Mouse (Mus musculus): ENCODE data around the gene Fh1. TPM values are rescaled to one million over a fixed set of nuclear protein-coding genes. Genes with fewer than 3 reads are reported as not detected.

Fh1 gene
- 26.9 and 122 TPM in 2 replicates for polyA plus RNA-seq (2012; rRNA removed; ENCODE audit: low replicate concordance)

GRCm38 (mm10) chr1:175625257-175625879, at the start of gene Fh1:
Gene Fh1, minus strand, starts transcription at chr1:175625635.

GRCm38 (mm10) chr1:175619814-175620431, 5.5 kb downstream of the Fh1 start, which contains the start of gene Kmo:
Gene Kmo, plus strand, starts transcription at chr1:175620381.

Other genes starting within 250 kb of the Fh1 start
- gene Rgs7, start 133.1 kb downstream of the Fh1 start, polyA plus RNA-seq (2012; rRNA removed; ENCODE audit: low replicate concordance), result 2.4 and 4.4 TPM in 2 replicates
- gene Kmo, start 5.3 kb downstream of the Fh1 start, polyA plus RNA-seq (2012; rRNA removed; ENCODE audit: low replicate concordance), result 4.1 and 6.1 TPM in 2 replicates
- 16.2 and 22.8 TPM in 2 replicates for gene Opn3, start 67.1 kb upstream of the Fh1 start, polyA plus RNA-seq (2012; rRNA removed; ENCODE audit: low replicate concordance)
- gene Chml, start 67.3 kb upstream of the Fh1 start, polyA plus RNA-seq (2012; rRNA removed; ENCODE audit: low replicate concordance), result 7.1 and 92.8 TPM in 2 replicates
- gene Wdr64, start 73.0 kb upstream of the Fh1 start, polyA plus RNA-seq (2012; rRNA removed; ENCODE audit: low replicate concordance), result not detected in 2 replicates